Mouse (Mus musculus): Measurements from ENCODE around the gene Robo2. TPM values are rescaled to one million over a fixed set of nuclear protein-coding genes. Genes with fewer than 3 reads are reported as not detected.
A peak's percentile ranks its signal among the peaks of the same experiment; 100 is the strongest.

Robo2 gene
- polyA plus RNA-seq, 1 experiment from 2014 or later: 31.1 TPM

GRCm38 (mm10) chr16:74258241-74258640 lies 153.4 kb downstream of the Robo2 start:
- H3K9me3 ChIP-seq (replicated peaks; ENCODE audit: control insufficient read depth, low read length): no peaks in the 10 kb centered on the region
- H3K27ac ChIP-seq (replicated peaks; ENCODE audit: low read depth, low read length): no peak overlapping the region
- no peaks in the 10 kb centered on the region for H3K36me3 ChIP-seq (replicated peaks; ENCODE audit: control insufficient read depth, insufficient read depth, low read depth, low read length)
- no peak for ATAC-seq (replicated peaks; ENCODE audit: insufficient number of reproducible peaks, low FRiP score, low TSS enrichment, low read depth)
- H3K4me1 ChIP-seq (ENCODE audit: control insufficient read depth, insufficient read depth, low read length): no peaks in the 10 kb centered on the region
- 77% methylated on average over 2 of the region's 2 CpGs for WGBS
- no peak overlapping the region for H3K4me2 ChIP-seq (ENCODE audit: low read depth, low read length)
- H3K4me3 ChIP-seq (ENCODE audit: low read depth, low read length): no peak overlapping the region
- H3K9ac ChIP-seq (replicated peaks; ENCODE audit: low read length): no peak overlapping the region
- H3K27me3 ChIP-seq (ENCODE audit: control insufficient read depth, insufficient read depth, low read length): no peaks in the 10 kb centered on the region
- no peak for DNase-seq (ENCODE audit: low spot score)

- ATAC-seq (replicated peaks; ENCODE audit: insufficient number of reproducible peaks, low FRiP score, low TSS enrichment, low read depth) (no peak), DNase-seq (ENCODE audit: low spot score) (no peak)
- Histone ChIP-seq H3K27ac (replicated peaks; ENCODE audit: low read depth, low read length) (no peak overlapping the region), H3K4me1 (ENCODE audit: control insufficient read depth, insufficient read depth, low read length) (no peaks in the 10 kb centered on the region), H3K36me3 (replicated peaks; ENCODE audit: control insufficient read depth, insufficient read depth, low read depth, low read length) (no peaks in the 10 kb centered on the region), H3K4me2 (ENCODE audit: low read depth, low read length) (no peak overlapping the region), H3K4me3 (ENCODE audit: low read depth, low read length) (no peak overlapping the region), H3K9ac (replicated peaks; ENCODE audit: low read length) (no peak overlapping the region), H3K9me3 (replicated peaks; ENCODE audit: control insufficient read depth, low read length) (no peaks in the 10 kb centered on the region), H3K27me3 (ENCODE audit: control insufficient read depth, insufficient read depth, low read length) (no peaks in the 10 kb centered on the region)
- WGBS: 92% methylated on average over 5 of the region's 5 CpGs
These were observed 167.2 kb downstream of the Robo2 start for GRCm38 (mm10) chr16:74244452-74244851.

GRCm38 (mm10) chr16:74241534-74241933 lies 170.1 kb downstream of the Robo2 start:
- no peak overlapping the region for H3K4me2 ChIP-seq (ENCODE audit: low read depth, low read length)
- no peaks in the 10 kb centered on the region for H3K27me3 ChIP-seq (ENCODE audit: control insufficient read depth, insufficient read depth, low read length)
- H3K4me1 ChIP-seq (ENCODE audit: control insufficient read depth, insufficient read depth, low read length): no peaks in the 10 kb centered on the region
- H3K36me3 ChIP-seq (replicated peaks; ENCODE audit: control insufficient read depth, insufficient read depth, low read depth, low read length): no peaks in the 10 kb centered on the region
- no peak overlapping the region for H3K9ac ChIP-seq (replicated peaks; ENCODE audit: low read length)
- DNase-seq (ENCODE audit: low spot score): no peak
- H3K4me3 ChIP-seq (ENCODE audit: low read depth, low read length): no peak overlapping the region
- ATAC-seq (replicated peaks; ENCODE audit: insufficient number of reproducible peaks, low FRiP score, low TSS enrichment, low read depth): no peak
- H3K27ac ChIP-seq (replicated peaks; ENCODE audit: low read depth, low read length): no peak overlapping the region
- no peaks in the 10 kb centered on the region for H3K9me3 ChIP-seq (replicated peaks; ENCODE audit: control insufficient read depth, low read length)
- WGBS: 92% methylated on average over 1 of the region's 1 CpGs

GRCm38 (mm10) chr16:74237411-74237930 lies 174.2 kb downstream of the Robo2 start:
- ATAC-seq (replicated peaks; ENCODE audit: insufficient number of reproducible peaks, low FRiP score, low TSS enrichment, low read depth) (no peak), DNase-seq (ENCODE audit: low spot score) (no peak)
- H3K27ac ChIP-seq (replicated peaks; ENCODE audit: low read depth, low read length): no peak overlapping the region
- H3K36me3 ChIP-seq (replicated peaks; ENCODE audit: control insufficient read depth, insufficient read depth, low read depth, low read length): no peaks in the 10 kb centered on the region
- H3K4me2 ChIP-seq (ENCODE audit: low read depth, low read length): no peak overlapping the region
- H3K4me1 ChIP-seq (ENCODE audit: control insufficient read depth, insufficient read depth, low read length): no peaks in the 10 kb centered on the region
- no peaks in the 10 kb centered on the region for H3K9me3 ChIP-seq (replicated peaks; ENCODE audit: control insufficient read depth, low read length)
- no peak overlapping the region for H3K9ac ChIP-seq (replicated peaks; ENCODE audit: low read length)
- no peak overlapping the region for H3K4me3 ChIP-seq (ENCODE audit: low read depth, low read length)
- WGBS: 95% methylated on average over 2 of the region's 2 CpGs
- H3K27me3 ChIP-seq (ENCODE audit: control insufficient read depth, insufficient read depth, low read length): no peaks in the 10 kb centered on the region

GRCm38 (mm10) chr16:74234393-74235059 lies 177.1 kb downstream of the Robo2 start:
- DNase-seq (ENCODE audit: low spot score) (no peak), ATAC-seq (replicated peaks; ENCODE audit: insufficient number of reproducible peaks, low FRiP score, low TSS enrichment, low read depth) (no peak)
- Histone ChIP-seq H3K9ac (replicated peaks; ENCODE audit: low read length) (no peak overlapping the region), H3K27me3 (ENCODE audit: control insufficient read depth, insufficient read depth, low read length) (no peaks in the 10 kb centered on the region), H3K4me1 (ENCODE audit: control insufficient read depth, insufficient read depth, low read length) (no peaks in the 10 kb centered on the region), H3K9me3 (replicated peaks; ENCODE audit: control insufficient read depth, low read length) (no peaks in the 10 kb centered on the region), H3K27ac (replicated peaks; ENCODE audit: low read depth, low read length) (no peak overlapping the region), H3K4me2 (ENCODE audit: low read depth, low read length) (no peak overlapping the region), H3K36me3 (replicated peaks; ENCODE audit: control insufficient read depth, insufficient read depth, low read depth, low read length) (no peaks in the 10 kb centered on the region), H3K4me3 (ENCODE audit: low read depth, low read length) (no peak overlapping the region)
- WGBS: 78% methylated on average over 6 of the region's 6 CpGs

GRCm38 (mm10) chr16:74233596-74233995 lies 178.0 kb downstream of the Robo2 start:
- Histone ChIP-seq H3K27ac (replicated peaks; ENCODE audit: low read depth, low read length) (no peak overlapping the region), H3K4me3 (ENCODE audit: low read depth, low read length) (no peak overlapping the region), H3K4me1 (ENCODE audit: control insufficient read depth, insufficient read depth, low read length) (no peaks in the 10 kb centered on the region), H3K27me3 (ENCODE audit: control insufficient read depth, insufficient read depth, low read length) (no peaks in the 10 kb centered on the region), H3K9me3 (replicated peaks; ENCODE audit: control insufficient read depth, low read length) (no peaks in the 10 kb centered on the region), H3K4me2 (ENCODE audit: low read depth, low read length) (no peak overlapping the region), H3K36me3 (replicated peaks; ENCODE audit: control insufficient read depth, insufficient read depth, low read depth, low read length) (no peaks in the 10 kb centered on the region), H3K9ac (replicated peaks; ENCODE audit: low read length) (no peak overlapping the region)
- 56% methylated on average over 5 of the region's 5 CpGs for WGBS
- ATAC-seq (replicated peaks; ENCODE audit: insufficient number of reproducible peaks, low FRiP score, low TSS enrichment, low read depth) (no peak), DNase-seq (ENCODE audit: low spot score) (no peak)

GRCm38 (mm10) chr16:74227285-74227684 lies 184.3 kb downstream of the Robo2 start:
- H3K4me3 ChIP-seq (ENCODE audit: low read depth, low read length): no peak overlapping the region
- ATAC-seq (replicated peaks; ENCODE audit: insufficient number of reproducible peaks, low FRiP score, low TSS enrichment, low read depth) (no peak), DNase-seq (ENCODE audit: low spot score) (peak; percentile 52)
- no peak overlapping the region for H3K4me2 ChIP-seq (ENCODE audit: low read depth, low read length)
- no peaks in the 10 kb centered on the region for H3K36me3 ChIP-seq (replicated peaks; ENCODE audit: control insufficient read depth, insufficient read depth, low read depth, low read length)
- no peaks in the 10 kb centered on the region for H3K4me1 ChIP-seq (ENCODE audit: control insufficient read depth, insufficient read depth, low read length)
- H3K9ac ChIP-seq (replicated peaks; ENCODE audit: low read length): no peak overlapping the region
- no peaks in the 10 kb centered on the region for H3K9me3 ChIP-seq (replicated peaks; ENCODE audit: control insufficient read depth, low read length)
- no peaks in the 10 kb centered on the region for H3K27me3 ChIP-seq (ENCODE audit: control insufficient read depth, insufficient read depth, low read length)
- H3K27ac ChIP-seq (replicated peaks; ENCODE audit: low read depth, low read length): no peak overlapping the region

GRCm38 (mm10) chr16:74225423-74226272 lies 186.0 kb downstream of the Robo2 start:
- H3K36me3 ChIP-seq (replicated peaks; ENCODE audit: control insufficient read depth, insufficient read depth, low read depth, low read length): no peaks in the 10 kb centered on the region
- no peak overlapping the region for H3K4me3 ChIP-seq (ENCODE audit: low read depth, low read length)
- no peaks in the 10 kb centered on the region for H3K27me3 ChIP-seq (ENCODE audit: control insufficient read depth, insufficient read depth, low read length)
- no peak overlapping the region for H3K4me2 ChIP-seq (ENCODE audit: low read depth, low read length)
- ATAC-seq (replicated peaks; ENCODE audit: insufficient number of reproducible peaks, low FRiP score, low TSS enrichment, low read depth): no peak
- 64% methylated on average over 7 of the region's 7 CpGs for WGBS
- no peak overlapping the region for H3K9ac ChIP-seq (replicated peaks; ENCODE audit: low read length)
- no peaks in the 10 kb centered on the region for H3K4me1 ChIP-seq (ENCODE audit: control insufficient read depth, insufficient read depth, low read length)
- DNase-seq (ENCODE audit: low spot score): no peak
- H3K9me3 ChIP-seq (replicated peaks; ENCODE audit: control insufficient read depth, low read length): no peaks in the 10 kb centered on the region
- H3K27ac ChIP-seq (replicated peaks; ENCODE audit: low read depth, low read length): no peak overlapping the region
